Mouse (Mus musculus) right cerebral cortex, adult 2 months (tissue): ENCODE measurements around the gene Adora2b.

Experiments
- DNase-seq, 2 experiments: peaks; one replicate each; pipeline ENCODE4 v3.0.0; 2021 to 2022; ENCODE audit warnings: low spot score in 2 of 2

Gene Adora2b

DNA sequence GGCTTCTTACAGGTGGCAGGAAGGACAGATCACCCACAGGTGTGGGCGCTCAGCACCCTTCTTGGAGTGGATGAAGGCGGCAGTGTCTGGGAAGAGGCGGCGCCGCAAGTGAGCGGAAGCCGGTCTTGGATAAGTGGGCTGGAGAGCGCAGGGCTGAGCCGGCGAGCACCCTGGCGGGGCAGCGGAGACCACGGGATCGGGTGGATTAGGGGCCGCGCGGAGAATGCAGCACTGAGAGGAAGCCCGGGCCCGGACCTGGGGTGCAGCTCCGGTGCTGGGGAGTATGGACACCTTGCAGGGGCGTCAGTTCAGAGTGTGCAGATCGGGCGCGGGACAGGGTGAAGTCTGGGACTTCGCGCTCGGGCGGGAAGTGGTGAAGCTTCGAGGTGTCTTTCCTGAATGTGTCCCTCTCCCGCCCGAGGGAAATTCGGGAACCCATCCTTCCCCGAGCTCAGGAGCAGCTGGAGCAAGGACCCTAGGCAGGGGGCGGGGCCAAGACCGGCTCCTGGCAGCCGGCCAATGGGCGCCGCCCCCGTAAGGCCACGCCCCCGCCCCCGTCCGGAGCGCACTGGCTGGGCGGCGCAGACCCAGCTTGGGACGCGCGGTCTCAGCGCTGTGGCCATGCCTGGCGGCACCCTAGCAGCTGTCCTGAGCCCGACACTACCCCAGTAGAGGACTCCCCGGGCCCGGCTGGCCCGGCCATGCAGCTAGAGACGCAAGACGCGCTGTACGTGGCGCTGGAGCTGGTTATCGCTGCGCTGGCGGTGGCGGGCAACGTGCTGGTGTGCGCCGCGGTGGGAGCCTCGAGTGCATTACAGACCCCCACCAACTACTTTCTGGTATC is at the start of gene Adora2b:
Gene Adora2b, plus strand, starts transcription at position 584 of the 844 bp plus-strand sequence.
- peak in 1 of 2 experiments; percentile 21 for DNase-seq

DNA sequence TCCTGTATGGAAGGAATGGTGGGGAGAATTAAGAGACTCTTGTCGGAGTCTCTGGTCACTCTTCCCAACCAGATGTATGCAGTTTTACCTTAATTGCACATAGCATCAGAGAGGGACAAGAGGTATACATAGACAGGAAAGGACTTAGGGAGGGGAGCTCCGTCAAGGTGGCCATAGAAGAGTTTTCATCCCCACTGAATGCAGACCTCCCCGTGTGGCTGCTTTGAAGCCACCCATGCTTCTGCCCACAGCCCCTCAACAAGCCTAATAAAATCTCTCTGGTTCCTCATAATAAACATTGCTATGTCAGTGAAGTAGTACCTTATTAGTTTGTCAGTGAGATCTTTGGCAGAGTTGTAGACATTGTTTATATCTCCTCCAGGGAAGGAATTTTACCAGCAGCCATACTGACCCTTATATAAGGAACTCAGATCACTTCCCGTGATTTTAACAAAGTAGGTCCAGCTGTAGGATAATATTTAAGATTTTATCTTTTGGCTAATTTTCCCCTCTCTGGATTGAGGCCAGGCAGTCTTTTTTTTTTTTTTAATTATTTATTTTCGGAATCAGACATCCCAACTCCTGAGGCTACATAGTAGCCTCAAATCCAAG is 47.8 kb upstream of the Adora2b start:
- DNase-seq: no peak

DNA sequence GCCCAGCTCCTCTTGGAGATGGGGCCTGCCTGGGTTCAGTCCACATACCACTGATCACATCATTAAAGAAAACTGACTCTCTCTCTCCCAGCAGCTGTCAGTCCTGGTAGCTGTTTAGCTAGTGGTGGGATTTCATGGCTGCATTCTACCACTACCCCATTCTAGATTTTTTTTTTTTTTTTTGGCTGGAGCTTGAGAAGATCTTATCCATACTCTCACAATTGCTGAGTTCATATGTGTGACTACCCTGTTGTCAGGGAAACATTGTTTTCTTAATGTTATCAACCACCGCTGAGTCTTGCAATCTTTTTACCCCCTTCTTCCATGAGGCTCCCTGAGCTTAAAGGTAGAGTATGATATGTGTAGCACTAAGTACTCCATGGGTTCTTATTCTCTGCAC is 46.1 kb upstream of the Adora2b start:
- DNase-seq: no peak

DNA sequence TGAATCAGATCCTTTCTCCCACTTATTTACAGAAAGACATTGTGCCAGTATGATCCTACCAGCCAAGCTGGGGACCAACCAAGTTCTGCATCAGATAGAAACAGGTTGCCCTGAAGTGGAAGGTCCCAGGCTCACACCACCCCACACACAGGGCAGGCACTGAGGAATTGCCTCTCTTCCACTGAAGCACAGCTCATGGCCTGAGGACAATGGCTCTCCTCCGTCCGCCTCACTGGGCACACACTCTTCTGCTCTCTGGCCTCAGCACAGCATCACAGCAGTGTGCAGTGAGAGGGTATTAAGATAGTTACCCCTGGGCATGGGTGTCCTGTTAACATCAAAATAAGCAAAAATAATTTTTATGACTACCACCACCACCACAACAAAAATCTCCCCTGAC is 39.7 kb upstream of the Adora2b start:
- no peak for DNase-seq

DNA sequence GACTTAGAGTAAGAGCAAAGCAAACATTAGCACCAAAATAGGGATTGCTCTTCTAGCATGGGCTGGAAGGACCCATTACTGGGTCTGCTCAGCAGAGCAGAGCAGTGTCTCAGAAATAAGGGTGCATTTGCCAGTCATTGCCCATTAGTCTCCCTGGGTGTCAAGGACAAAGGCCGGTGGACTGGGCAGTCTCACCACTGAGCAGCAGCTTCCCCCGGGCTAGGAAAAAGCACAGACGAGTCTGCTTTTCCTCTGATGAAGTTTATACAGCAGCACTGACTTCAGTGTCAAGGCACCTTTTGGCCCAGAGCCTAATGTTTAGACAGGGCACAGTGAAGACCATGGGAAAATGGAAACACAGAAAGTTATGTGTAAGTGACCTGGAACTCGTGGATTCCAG is 38.9 kb upstream of the Adora2b start:
- no peak for DNase-seq

DNA sequence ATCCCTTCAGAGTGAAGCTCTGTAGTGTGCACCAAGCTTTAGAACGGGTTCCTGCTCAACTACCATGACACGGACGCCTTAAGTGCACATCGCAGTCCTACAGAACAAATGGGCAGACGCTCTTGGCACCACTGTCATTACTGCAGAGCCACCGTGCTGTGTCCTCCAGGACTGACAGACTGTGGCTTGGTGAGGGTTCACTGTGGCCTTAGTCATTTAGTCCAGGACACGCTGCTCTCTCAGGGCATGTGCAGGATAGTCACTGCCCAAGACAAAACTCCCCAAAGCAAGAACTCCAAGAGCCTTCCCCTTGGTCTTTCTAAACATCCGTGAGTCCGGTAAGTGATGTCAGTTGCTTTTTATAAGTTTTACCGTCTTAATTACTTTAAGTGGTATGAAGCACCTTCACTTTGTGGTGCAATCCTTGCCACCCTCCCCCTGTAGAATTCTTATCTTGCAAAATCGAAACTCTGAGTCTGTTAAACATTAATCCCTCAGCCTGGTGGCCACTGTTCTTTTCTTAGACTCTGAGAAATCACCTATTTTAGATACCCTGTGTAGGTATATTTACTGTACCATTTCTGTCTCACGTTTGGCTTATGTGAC is 35.3 kb upstream of the Adora2b start:
- DNase-seq: no peak

DNA sequence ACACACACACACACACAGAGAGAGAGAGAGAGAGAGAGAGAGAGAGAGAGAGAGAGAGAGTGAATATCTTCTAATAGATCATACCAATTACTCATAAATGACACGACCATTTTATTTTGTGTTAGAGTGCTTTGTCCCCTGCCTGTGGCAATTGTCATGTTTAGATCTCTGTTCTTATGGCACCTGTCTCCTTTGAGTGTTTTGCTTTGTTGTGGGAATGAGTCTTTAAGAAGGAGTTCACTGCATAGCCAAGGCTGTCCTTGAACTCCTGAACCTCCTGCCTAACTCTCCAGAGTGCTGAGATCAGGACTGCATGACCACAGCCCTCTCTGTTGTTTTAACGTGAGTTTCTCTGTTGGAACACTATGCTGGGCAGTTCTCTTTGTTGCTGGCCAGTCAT is 33.7 kb upstream of the Adora2b start:
- no peak for DNase-seq

DNA sequence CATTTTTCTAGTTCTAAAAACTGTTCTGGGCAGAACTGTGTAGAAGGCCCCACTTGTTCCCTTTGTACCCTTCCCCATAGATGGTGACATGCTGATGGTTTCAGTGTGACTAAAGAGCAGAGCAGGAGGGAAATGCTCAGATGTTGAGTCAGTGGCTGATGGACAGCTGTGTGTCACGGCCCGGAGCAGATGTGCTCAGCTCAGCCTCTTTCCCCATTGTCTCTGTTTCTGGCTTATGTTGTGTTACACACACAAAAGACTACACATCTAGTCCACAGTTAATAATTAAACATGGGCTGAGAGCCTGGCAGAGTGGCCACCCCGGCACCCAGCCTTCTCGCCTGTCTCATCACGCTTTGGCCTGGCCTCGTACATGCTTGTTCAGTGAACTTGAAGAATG is 31.0 kb upstream of the Adora2b start:
- DNase-seq: no peak

DNA sequence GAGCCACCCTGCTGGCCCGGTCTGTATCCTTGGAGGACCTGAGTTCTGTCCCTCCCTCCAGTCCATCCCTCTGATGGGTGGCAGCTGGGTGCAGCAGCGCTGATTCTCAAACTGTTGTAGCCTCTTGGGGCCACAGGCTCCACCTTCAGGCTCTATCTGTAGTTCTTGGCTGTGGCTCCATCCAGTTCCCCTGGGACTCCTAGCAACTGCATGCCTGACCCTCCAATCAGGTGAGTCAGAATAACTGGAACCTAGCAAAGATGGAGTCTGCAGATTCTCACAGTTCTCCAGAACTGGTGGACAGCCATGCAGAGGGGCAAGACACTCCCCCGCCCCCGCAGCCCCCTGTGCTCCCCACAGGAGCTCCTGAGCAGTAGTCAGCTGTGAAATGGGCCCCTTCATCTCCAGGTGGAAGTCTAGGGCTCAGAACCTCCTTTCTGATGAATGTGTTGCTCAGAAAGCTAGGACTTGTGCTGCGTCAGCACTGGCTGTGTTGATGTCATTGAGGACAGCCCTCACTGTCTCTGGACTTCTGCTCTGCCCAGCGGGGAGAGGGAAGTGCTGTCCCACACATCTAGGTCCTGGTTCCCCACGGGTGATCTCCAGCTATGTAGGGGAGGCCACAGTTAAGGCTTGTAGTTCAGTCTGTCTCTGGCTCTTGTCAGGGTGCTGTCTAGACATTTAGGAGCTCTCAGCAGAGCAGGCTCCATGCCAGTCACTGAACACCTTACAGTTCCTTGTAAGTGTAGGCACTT is 27.9 kb upstream of the Adora2b start:
- no peak for DNase-seq

DNA sequence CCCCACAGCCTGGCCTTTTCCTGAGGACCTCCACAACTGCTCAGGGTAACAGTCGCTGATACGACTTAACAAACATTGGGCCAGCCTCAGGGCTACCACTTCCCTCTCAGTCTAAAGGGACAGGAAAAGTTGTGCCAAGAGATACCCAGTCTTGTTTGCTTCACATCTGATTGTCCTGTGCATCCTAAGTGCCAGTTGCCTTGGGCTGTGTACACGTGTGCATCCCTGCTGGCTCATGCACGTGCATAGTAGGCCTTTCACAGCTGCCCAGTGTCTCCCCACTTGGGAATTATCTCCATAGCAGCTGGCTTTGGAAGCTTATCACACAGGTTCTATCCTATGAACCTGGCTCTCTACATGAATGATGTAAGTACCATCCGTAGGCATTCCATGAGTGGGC is 25.4 kb upstream of the Adora2b start:
- DNase-seq: no peak

DNA sequence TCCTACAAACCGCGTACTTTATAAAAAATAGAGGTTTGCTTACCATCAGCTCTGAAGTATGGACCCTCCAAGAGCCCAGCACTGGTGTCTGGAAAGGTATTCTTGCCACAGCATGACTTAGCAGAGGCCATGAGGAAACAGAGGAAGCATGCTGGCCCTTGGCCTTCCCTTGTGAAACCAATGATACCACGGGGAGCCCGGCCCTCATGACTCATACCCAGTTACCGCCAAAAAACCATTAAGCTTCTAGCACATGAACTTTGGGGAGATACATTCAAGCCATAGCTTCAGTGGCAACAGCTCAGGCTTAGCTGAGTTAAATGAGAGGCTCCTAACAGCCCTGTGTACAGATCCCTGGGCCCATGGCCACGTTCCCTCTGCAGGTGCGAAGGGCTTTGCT is 24.8 kb upstream of the Adora2b start:
- DNase-seq: no peak

DNA sequence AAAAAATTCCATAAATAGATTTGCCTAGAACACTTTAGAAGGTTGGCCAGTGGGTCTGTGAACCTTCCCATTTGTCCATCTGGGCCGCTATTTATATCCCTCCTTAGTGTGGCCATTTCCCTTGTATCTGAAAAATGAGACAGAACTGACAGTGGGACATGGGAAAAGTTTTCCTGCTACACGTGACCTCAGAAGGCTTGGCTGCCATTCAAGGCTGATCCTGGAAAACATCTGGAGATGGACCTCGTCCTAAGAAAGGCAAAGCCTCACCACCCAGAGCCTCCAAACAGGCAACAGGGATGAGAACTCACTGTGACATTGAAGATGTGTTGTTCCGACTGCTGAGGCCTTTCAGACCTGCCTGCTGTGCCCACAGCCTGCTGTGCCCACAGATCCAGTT is 24.0 kb upstream of the Adora2b start:
- DNase-seq: no peak

DNA sequence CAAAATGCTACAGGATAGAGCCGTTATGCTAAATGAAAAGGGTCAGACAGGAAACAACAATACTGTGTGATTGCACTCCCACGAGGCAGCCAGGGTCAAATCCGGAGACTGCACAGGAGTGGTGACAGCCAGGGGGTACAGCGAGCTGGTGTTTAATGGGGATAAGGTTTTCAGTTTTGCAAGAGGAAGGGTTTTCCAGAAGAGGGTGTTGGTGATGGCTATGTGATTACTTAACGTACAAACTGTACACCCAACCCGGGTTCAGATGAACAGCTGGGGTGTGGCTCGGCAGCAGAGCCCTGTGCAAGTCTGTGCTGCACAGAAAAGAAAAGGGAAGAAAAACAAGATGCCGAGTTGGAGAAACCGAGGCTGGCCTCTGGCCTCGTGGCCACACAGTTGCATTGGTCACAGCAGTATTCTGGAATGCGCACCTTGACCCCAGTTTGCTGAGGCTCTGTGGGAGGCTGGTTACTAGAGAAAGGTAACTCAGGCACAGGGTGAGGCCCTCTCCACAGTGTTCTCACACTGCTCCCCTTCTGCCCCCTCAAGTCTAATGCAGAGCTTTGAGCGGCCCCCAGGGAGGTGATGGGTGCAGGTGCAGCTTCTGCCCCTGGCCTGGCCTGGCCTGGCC is 8.0 kb upstream of the Adora2b start:
- DNase-seq: no peak

DNA sequence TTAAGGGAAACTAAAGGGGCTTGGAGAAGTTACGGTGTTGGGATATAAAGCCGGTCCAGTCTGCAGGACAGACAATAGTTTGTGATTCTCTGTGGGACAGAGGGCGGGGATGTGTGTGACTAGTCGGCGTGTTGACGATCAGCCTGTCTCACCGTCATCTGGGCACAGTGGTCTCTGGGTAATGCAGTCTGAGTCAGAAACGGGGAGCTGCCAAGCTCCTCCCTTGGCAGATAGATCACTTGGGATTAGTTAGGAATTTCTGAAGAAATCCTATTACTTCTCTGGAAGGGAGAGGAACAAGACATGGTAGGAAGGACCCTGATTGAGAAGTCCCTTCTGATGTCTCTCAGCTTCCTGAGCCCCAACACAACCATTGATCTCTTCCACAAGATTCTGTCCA is 4.9 kb upstream of the Adora2b start:
- no peak for DNase-seq

DNA sequence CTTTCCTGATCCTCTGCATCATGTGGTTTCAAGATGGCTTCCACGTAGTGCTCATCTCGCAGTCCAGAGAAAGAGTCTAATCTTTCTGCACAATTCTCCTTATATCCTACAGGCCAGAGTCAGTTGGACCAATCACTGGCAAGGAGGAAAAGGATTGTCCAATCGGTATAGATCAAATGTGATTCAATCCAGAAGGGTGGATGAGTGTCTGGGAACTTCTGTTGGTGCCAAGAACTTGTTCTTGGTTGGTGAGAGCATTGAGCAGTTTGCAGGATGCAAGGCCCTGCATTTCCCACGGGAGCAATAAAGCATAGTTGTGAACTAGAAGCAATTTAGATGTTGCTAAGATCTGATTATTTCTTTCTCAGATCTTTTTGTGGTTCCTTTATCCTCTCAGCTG is 4.3 kb upstream of the Adora2b start:
- no peak for DNase-seq

DNA sequence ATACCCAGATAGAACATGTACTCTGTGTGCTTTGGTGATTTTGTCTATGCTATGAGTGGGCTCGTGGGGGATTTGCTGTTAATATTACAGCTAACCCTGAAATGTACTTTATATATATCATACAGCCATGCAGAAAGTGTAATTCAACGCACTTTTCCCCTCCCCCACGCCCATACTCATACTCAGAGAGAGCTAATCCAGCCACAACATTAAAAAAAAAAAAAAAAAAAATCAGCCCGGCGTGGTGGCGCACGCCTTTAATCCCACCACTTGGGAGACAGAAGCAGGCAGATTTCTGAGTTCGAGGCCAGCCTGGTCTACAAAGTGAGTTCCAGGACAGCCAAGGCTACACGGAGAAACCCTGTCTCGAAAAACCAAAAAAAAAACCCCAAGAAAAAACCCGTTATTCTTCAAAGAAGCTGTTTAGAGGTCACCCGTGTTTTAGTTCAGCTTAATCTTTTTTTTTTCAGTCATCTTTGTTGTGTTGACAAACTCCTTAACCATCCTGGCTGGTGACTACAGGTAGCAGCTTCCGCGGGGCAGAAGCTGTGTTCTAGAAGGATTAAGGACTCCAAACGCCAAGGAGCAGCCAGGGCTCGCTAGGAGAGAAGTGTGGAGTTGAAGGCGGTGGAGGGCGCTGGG is 904 bp upstream of the Adora2b start:
- DNase-seq: no peak

DNA sequence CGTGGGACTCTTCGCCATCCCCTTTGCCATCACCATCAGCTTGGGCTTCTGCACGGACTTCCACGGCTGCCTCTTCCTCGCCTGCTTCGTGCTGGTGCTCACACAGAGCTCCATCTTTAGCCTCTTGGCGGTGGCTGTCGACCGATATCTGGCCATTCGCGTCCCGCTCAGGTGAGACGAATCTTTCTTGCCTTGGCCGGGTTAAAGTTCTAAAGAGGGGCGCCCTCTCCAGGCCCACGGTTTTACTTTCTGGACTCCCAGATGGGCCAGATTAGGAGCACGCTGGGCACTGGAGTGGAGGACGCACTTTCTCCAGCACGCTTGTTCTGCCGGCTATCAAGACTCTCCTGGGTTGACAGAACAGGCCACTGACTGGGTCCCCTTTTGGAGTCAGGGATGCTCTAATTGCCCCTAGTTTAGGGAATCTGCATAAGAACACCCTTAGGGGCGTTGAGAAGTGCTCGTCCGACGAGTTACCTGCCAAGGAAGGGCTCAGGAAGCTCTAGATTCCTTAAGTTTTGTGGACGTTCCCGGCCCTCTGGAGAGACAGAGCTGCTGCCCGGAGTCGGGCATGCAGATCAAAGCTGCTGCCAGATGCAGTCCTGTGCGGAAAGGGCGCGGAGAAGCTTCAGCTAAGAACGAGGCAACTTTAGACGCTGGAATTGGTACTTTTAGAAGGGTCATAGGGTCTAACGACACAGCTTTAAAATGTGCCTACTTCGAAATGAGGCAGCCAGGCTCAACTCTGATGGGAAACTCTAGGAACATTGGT is 668 bp downstream of the Adora2b start:
- DNase-seq: peak; percentile 29 to 40

DNA sequence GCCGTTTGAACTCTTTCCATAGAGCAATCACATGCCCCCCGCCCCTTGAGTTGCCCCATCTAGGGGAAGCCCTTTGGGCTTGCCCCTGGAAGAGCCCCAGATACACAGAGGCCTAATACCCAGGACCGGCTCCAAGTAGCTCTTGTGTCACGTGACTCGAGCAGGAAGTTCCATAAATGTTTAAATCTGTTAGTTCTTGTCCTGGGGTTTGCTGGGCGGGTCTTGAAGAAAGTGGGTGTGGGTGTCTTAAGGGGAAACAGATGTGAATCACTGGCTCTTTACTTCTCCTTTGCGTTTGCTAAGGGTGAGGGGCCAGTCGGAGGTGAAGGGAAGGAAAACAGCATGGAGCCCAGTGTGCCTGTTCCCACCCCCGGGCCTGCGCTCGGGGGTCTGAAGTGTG is 2.3 kb downstream of the Adora2b start:
- DNase-seq: no peak

DNA sequence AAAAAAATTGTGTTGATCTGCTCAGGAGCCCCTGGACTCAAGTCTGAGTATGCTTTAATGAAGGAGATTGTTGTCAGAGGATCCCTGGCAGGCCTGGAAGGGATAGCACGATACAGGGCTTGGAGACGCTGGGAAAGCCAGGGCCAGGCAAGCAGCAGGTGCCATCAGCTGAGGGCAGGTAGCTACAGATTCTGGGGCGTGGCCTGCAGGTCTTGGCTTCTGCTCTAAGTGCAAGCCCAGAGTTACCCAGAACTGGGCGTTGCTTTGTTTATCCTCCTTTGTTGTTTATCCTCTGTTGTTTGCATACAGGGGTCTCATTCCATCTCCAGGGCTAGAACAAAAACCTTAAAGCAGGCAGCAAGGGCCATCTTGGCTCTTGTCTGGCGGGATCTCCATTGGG is 4.6 kb downstream of the Adora2b start:
- no peak for DNase-seq

DNA sequence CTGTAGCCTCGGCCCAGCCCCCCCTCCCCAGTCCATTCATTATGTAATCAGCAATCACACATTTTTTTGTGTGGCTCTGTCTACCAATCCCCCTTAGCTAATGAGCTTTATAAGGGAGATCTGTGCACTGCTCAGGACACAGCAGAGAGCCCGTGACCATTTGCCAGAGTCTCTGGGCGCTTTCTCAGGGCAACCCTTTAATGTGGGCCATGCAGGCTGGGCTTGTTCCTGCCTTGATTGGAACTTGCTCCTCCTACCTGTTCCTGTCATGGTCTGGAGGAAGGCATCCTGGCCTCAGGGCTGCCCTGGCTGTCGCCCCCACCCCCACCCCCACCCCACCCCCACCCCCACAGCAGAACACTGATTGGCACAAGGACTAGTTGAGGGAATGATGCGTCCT is 10.4 kb downstream of the Adora2b start:
- DNase-seq: no peak

DNA sequence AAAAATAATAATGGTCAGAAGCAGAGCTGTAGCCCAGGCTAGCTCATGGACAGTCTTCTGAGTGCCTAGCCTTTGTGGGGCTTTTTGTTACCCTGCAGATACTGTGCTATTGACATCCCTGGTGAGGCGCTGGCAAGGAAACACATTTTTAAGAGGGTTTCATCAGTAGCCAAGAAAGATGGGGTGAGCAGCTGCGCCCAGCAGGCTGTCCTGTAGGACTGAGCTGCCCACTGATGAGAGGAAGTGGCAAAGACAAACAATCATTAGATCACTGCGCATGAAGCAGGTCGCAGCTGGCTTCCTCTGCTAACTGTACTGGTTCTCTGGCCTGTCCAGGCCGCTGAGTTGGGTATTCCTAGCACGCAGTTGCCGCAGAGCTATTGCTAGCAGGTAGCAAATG is 14.8 kb downstream of the Adora2b start:
- no peak for DNase-seq
